Mouse (Mus musculus): ENCODE data around the gene Meis1. TPM values are rescaled to one million over a fixed set of nuclear protein-coding genes. Genes with fewer than 3 reads are reported as not detected.

Gene Meis1
- total and polyA plus RNA-seq, 3 experiments: 0.19 to 3.6 (median 0.81) TPM

GRCm38 (mm10) chr11:19036595-19037166, 17.9 kb upstream of the Meis1 start (continued):
- no peak for TF ChIP-seq CTCF (conservative IDR thresholded peaks at IDR 0.05 in 1 of 2, IDR thresholded peaks at IDR 0.05 in 1 of 2; ENCODE audit: low read depth in 2 of 2, low read length in 2 of 2)
- peak; percentile 62; the same call in 1 of the 2 replicates for TF ChIP-seq MAX (IDR thresholded peaks at IDR 0.05; ENCODE audit: low read length)

DNA sequence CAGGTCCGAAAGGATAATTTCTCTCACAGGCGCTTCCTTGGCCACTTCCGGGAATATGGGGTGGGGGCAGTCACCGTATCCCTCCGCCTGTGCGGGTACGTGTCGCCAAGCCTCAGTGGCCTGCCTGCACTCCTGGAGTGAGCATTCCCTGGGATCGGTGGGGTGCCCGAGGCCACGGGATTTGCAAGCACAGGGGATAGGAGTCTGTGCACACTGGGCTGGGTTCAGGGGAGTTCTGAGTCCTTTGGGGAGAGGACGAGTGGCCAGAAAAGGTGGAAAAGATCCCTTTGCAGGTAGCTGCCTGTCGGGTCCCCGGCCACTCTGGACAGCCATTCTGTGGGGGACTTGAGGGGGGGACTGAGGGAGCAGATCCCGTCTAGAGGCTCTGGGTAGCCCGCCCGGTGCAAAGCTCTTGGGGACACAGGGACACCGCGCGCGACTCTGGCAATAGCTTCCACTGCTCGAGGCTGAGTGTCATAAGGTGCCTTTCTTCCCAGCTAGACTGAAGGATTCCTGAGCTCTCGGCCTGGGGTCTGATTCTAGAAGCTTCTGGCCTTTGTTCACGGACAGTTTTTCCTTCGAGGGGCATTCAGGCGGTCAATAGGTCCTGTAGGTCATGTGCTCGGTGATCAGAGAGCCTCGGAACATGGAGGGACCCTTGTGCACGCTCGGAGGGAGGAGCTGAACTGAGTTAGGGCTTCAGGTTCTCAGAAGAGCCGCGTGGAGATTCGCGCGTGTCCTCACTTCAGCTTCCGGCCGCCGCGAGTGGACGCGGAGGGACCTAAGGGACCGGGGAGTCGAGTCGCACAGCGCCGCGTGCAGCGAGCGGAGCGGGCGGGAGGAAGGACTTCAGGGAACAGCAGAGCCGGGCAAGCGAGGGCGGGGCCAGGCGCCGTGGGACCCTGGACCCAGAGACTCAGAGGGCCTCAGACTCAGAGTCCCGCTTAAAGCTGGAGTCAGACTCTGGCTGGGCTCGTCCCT, 8.1 kb upstream of the Meis1 start:
- 0 out of 4 replicates have a peak, but pooled peaks cover 0 to 3% of the 10 kb centered on the region in 2 experiments for H3K4me1 ChIP-seq (ENCODE audit: control insufficient read depth in 1 of 2, insufficient read depth in 2 of 2)
- no peaks in the 10 kb centered on the region for H3K27me3 ChIP-seq (replicated peaks)
- H3K79me2 ChIP-seq (replicated peaks; ENCODE audit: control insufficient read depth, extremely low read depth, insufficient read depth, poor library complexity, severe bottlenecking): no peaks in the 10 kb centered on the region
- H3K4me2 ChIP-seq (ENCODE audit: insufficient read depth, low read depth, poor library complexity, severe bottlenecking): no peak overlapping the region
- no peak overlapping the region for H3K9ac ChIP-seq (ENCODE audit: insufficient read depth, low read depth)
- no peak overlapping the region for H3K4me3 ChIP-seq (replicated peaks in 1 of 3; ENCODE audit: low read depth in 2 of 3, low read length in 2 of 3, poor library complexity in 1 of 3)
- TF ChIP-seq NELFE (IDR thresholded peaks at IDR 0.05; ENCODE audit: low read depth, low read length) (no peak), POLR2AphosphoS2 (IDR thresholded peaks at IDR 0.05; ENCODE audit: low read depth, low read length) (no peak)
- in situ Hi-C loops (cut with MboI; ENCODE audit: low pct_ligation_motif_present, low pct_unique_long_range_greater_than_20kb, low sequenced_read_pairs): loop anchor here (5.0 to 25.0 kb wide), 3 partner anchors 202 to 735 kb away; no protein-coding TSS in a partner anchor
- no peak overlapping the region for H3K27ac ChIP-seq (ENCODE audit: insufficient read depth, low read depth)
- no peak for DNase-seq (ENCODE audit: extremely low read depth)
- H3K9me3 ChIP-seq (replicated peaks; ENCODE audit: low read length): peaks cover 5% of the 10 kb centered on the region
- dilution Hi-C loops (cut with MboI; ENCODE audit: extremely low pct_ligation_motif_present, extremely low pct_unique_long_range_greater_than_20kb, low sequenced_read_pairs): no loop called here
- H3K36me3 ChIP-seq (replicated peaks in 1 of 2; ENCODE audit: control insufficient read depth in 1 of 2, insufficient read depth in 1 of 2, low read length in 1 of 2): peaks cover 0 to 2% of the 10 kb centered on the region in 2 experiments

GRCm38 (mm10) chr11:19025976-19026520, 7.3 kb upstream of the Meis1 start:
- no peaks in the 10 kb centered on the region for H3K79me2 ChIP-seq (replicated peaks; ENCODE audit: control insufficient read depth, extremely low read depth, insufficient read depth, poor library complexity, severe bottlenecking)
- H3K9ac ChIP-seq (ENCODE audit: insufficient read depth, low read depth): no peak overlapping the region
- dilution Hi-C loops (cut with MboI; ENCODE audit: extremely low pct_ligation_motif_present, extremely low pct_unique_long_range_greater_than_20kb, low sequenced_read_pairs): no loop called here
- no peak overlapping the region for H3K4me2 ChIP-seq (ENCODE audit: insufficient read depth, low read depth, poor library complexity, severe bottlenecking)
- TF ChIP-seq CHD2 (IDR thresholded peaks at IDR 0.05; ENCODE audit: low read length) (no peak), USF1 (IDR thresholded peaks at IDR 0.05; ENCODE audit: low read depth, low read length) (no peak), GABPA (IDR thresholded peaks at IDR 0.05; ENCODE audit: insufficient replicate concordance, low read depth, low read length) (no peak), EP300 (IDR thresholded peaks at IDR 0.05; ENCODE audit: low read length) (no peak), RAD21 (IDR thresholded peaks at IDR 0.05; ENCODE audit: low read depth, low read length) (no peak), JUN (IDR thresholded peaks at IDR 0.05; ENCODE audit: insufficient read depth, low read depth, low read length) (no peak), ZC3H11A (IDR thresholded peaks at IDR 0.05; ENCODE audit: low read depth, low read length) (no peak), ZNF384 (IDR thresholded peaks at IDR 0.05; ENCODE audit: low read depth, low read length) (no peak), MAFK (IDR thresholded peaks at IDR 0.05; ENCODE audit: insufficient replicate concordance, low read length) (no peak), MYC (IDR thresholded peaks at IDR 0.05; ENCODE audit: low read depth, low read length) (no peak), RCOR1 (conservative IDR thresholded peaks at IDR 0.05; ENCODE audit: low read depth, low read length) (no peak), IRF4 (IDR thresholded peaks at IDR 0.05; ENCODE audit: low read depth, low read length) (no peak), NELFE (IDR thresholded peaks at IDR 0.05; ENCODE audit: low read depth, low read length) (no peak), BHLHE40 (IDR thresholded peaks at IDR 0.05; ENCODE audit: low read depth, low read length) (no peak), MXI1 (IDR thresholded peaks at IDR 0.05; ENCODE audit: low read depth, low read length) (no peak), POLR2A (IDR thresholded peaks at IDR 0.05; ENCODE audit: low read depth, low read length) (no peak), NRF1 (IDR thresholded peaks at IDR 0.05; ENCODE audit: low read depth, low read length) (no peak), HCFC1 (IDR thresholded peaks at IDR 0.05; ENCODE audit: low read depth, low read length) (no peak)
- in situ Hi-C loops (cut with MboI; ENCODE audit: low pct_ligation_motif_present, low pct_unique_long_range_greater_than_20kb, low sequenced_read_pairs): loop anchor here (5.0 to 25.0 kb wide), 3 partner anchors 201 to 736 kb away; no protein-coding TSS in a partner anchor
- no peaks in the 10 kb centered on the region for H3K27me3 ChIP-seq (replicated peaks)
- H3K4me1 ChIP-seq (ENCODE audit: control insufficient read depth in 1 of 2, insufficient read depth in 2 of 2): 0 out of 4 replicates have a peak, but pooled peaks cover 0 to 3% of the 10 kb centered on the region in 2 experiments
- H3K27ac ChIP-seq (ENCODE audit: insufficient read depth, low read depth): no peak overlapping the region
- H3K36me3 ChIP-seq (replicated peaks in 1 of 2; ENCODE audit: control insufficient read depth in 1 of 2, insufficient read depth in 1 of 2, low read length in 1 of 2): peaks cover 0 to 2% of the 10 kb centered on the region in 2 experiments
- peaks cover 5% of the 10 kb centered on the region for H3K9me3 ChIP-seq (replicated peaks; ENCODE audit: low read length)
- H3K4me3 ChIP-seq (replicated peaks in 1 of 3; ENCODE audit: low read depth in 2 of 3, low read length in 2 of 3, poor library complexity in 1 of 3): no peak overlapping the region
- DNase-seq (ENCODE audit: extremely low read depth): no peak
